Mouse (Mus musculus) embryo, embryonic 10 days (tissue): ENCODE results near the gene Akap8.
A peak's percentile ranks its signal among the peaks of the same experiment; 100 is the strongest.

Experiments used
- DNase-seq: peaks from one replicate; pipeline ENCODE4 v3.0.0-alpha.2; 2015; ENCODE audit warnings: low spot score

Akap8 gene

DNA sequence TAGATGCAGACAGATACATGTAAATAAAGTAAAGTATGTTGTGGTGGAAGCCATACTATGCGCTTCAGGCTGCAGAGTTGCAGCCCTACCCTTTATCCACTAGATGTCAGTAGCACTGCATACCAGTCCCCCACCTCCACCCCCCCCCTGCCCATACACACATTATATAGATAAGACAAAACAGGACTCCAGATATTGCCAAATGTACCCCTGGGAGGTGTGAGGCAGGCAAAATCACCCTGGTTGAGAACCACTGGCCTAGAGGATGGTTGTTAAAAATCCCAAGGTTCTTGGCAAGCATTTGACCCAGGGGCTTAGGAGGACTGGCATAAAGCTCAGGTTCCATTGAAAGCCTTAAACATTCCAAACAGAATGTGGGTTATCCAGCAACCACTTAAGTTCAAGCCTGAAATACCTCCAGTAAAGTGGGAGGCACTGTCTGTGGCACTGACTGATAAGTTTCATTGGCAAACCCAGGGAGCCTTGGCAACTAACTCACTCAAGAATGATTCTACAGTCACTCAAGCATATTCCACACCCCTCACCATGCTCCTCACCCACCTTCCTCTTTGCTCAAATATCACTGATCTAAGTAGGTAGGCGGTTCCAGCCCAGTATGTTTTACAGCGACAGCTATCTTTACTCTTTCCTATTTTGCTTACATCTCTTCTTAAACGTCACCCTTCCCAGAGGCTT is 28.1 kb upstream of the Akap8 start:
- peak; percentile 45 for DNase-seq

DNA sequence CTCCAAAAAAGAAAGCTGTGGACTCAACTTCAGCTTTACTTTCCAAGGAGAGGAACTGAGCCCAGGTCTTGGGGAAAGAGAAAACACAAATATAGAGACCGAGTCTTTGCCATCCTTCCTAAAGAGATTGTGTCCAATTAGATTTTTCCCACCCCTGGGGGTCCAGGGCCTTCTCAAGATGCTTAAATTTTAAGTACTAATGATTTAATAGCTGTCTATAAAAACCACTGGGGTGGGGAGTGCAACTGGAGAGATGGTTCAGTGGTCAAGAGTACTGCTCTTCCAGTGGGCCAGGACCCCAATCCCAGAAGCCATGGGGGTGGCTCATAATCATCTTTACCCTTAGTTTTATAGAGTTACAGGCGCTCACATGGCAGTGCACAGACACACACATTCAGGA is 27.4 kb upstream of the Akap8 start:
- DNase-seq: no peak

DNA sequence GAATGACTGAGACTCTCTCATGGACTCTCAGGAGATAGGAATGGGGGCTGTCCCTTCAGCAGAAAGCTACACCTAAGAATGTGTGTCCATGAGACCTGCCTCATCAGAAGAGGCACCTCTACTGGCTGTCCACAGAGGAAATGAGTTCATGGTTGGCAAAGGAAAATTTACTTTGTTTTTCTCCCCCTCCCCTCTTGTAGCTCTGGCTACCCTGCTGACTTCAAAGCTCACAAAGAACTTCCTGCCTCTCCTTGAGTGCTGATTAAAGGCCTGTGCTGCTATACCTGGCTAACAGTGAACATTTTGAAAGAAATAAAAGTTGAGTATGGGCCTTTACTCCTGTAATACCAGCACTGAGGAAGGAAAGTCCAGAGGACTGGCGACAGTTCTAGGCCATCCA is 20.1 kb upstream of the Akap8 start:
- DNase-seq: no peak

DNA sequence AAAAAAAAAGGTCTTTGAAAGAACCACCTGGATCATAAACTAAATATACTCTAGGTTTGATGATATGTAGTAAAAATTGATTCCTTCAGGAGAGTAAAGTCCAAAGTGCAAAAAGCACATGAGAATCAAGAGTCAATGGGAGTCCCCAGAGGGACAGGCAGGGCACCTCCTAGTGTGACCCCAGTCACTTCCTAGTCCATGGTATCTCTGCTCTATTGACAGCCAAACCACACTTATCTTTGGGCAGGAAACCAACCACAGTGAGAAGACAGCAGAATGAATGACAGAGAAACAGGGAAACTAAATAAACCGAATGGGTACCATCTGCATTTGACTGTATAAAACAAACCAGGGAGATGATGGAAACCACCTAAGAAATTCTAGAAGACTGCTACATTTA is 19.1 kb upstream of the Akap8 start:
- no peak for DNase-seq

DNA sequence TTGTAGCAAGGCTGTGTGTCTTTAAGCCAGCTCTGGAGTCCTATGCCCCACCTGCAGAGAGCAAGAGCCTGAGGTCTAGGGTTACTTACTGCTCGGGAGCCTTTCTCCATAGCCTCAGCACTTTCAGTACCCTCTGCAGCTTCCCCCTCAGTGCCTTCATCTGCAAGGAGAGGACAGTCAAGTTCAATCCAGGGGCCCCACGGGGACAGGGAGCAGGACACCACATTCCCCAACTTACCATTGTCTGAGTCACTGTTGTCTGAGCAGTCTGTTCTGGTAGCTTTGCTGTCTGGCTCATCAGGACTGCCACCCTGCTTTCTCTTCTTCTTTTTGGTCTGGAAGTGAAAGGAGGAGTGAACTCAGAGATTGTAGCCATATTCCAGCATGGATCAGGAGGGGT is 14.8 kb upstream of the Akap8 start:
- no peak for DNase-seq

DNA sequence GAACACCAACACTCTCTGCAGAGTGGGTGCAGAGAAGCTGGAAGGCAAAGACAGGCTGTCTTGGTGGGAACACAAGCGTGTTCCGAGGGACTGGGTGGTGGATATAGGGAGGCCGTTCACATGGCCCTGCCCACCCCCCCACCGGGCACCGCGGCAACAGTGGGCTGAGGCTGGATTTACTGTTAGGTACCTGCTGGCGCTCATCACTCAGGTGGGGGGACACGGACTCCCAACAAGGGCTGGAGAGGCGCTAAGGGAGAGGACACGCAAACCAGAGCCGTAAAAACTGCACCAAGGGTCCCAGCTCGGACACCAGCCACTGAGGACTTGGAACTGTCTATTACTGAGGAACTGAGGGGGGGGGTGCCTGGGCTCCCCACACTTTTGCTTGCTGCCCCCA is 13.9 kb upstream of the Akap8 start:
- DNase-seq: no peak

DNA sequence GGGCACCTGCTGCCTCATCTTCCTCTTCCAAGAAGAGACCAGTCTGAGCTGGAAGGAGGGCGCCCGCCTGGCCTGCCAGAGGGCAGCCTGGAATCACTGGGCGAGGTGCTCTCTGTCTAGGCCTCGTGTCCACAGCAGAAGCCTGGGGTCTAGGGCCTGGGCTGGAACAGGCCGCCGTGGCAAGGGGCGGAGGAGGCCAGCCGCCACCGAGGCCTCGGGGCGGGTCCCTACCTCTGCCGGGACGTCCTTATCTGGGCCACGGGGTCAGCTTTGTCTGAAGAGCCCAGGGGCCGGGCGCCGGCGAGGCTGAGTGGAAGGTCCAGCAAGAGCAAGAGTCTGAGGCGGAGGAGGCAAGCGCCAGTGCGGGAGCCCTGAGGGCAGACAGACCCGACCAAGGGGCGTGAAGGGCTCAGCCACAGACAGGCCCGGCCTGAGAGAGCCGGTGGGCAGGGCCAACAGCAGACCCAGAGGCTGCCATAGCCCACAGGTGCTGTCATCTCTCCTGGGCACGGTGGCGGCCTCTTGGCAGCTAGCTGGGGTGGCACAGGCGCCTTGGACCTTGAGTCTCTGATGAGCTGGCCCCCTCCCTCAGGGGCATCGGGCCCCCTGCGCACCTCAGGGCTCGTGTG is 12.8 kb upstream of the Akap8 start:
- no peak for DNase-seq

DNA sequence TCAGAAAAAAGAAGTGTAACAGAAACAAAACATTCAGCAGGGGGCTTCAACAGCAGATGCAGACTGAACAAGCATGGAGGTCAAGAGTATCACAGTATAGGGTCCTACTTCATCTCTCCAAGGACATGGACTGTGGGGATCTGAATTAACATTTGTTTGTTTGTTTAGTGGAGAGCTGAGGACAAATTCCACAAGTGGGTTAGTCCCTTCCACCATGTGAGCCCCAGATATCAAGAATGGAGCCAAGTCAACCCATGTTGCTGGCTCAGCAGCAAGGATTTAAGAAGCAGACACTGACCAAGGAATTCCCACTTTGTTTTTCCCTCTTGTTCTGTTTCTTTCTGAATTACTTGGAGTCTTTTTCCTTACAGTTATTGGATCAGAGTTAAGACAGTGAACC is 6.5 kb upstream of the Akap8 start:
- DNase-seq: no peak

DNA sequence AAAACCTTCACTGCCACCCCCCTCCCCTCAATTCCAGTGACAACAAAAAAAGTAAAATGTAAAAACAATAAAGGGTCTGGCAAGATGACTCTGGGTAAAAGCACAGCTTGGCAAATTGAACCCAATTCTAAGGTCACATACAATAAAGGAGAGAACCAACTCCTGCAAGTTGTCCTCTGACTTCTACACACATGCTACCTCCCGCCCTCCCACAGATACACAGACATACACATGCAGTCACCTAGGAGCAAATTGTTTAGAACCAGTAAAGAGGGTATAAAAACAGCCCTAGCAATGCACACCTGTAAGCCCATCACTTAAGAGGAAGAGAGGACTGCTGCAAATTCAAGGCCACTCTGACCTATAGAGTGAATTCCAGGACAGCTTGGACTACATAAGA is 1.8 kb upstream of the Akap8 start:
- DNase-seq: no peak

DNA sequence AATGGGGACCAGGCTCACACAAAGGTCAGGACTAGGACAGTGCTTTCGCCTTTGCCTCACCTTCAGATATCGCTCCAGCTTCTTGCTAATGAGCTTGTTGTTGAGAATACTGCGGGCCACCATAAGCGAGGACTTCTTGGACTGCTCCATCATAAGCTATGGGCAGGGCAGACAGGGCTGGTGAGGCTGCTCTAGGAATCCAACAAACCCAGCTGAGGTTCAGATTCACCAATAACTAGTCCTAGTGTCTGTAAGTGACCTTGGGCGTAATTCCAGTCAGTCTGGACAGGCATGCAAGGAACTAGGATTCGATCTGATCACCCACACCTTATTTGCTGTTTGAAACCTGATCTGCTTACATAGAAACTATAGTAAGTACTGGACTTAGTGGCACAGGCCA is 798 bp upstream of the Akap8 start:
- DNase-seq: no peak

DNA sequence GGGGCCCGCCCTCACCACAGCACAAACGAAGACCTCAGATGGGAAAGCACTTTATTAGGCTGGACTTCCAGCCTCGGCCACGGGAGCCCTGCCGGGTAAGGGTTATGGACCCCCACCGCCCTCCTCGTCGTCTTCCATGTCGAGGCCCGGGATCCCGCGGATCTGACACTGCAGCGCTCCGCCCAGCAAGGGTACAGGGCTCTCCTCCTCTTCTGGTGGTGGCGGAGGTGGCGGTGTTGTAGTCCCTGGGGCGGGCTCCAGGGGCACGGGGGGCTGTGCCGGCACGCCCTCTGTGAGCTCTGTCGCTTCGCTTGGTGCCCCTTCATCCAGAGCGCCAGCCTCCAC is 324 bp upstream of the Akap8 start:
- DNase-seq: no peak

DNA sequence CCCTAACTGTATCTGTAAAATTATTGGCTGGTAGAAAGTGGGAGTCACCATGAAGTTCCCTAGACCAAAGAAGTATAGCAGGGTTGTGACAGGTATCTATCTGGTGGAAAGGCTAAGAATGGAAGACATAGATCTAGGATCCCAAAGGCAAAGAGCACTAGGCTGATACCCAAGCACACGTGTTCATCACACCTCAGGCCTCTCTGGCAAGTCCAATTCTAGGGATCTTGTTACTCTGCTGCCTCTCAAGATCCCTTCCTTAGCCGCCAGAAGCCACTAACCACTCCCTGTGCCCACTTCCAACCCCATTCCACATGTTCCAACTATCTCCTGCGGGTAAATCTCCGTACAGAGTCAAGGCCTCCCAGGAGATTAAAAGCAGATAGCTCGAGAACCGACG is 1.1 kb downstream of the Akap8 start:
- peak; percentile 15 for DNase-seq

DNA sequence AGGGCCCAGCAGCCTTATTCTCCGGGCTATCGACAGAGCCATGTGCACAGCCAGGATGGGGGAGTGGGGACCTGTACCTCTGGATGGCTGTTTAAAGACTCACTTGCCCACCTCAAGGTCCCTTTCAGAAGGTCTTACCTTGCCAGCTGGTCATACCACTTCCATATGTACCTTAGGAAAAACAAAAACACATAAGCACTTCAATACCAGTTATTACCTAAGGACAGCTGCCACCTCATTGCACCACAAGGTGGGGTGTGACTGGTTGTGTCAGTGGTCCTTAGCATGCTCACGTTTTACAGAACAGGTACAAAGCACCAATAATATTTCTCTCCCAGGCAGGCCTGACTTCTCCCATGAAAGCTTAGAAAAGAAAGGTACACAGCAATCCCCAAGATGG is 3.3 kb downstream of the Akap8 start:
- DNase-seq: no peak

DNA sequence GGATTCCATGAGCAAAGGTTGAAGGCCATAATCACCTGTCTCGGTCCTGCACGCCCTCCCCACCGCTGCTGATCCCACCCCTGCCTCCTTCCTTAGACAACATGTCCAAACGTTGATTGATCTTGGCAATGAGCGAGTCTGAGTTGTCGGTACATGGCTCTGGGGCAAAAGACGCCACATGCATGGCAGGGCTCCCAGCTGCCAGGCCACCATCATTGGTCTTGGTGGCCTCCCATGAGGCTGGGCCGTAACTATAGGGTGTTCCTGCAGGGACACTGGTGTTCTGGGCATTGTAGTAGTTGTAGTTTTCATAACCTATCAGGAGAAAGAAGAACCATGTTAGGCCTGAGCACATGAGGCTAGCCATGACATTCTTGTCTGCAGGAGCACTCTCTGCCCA is 4.0 kb downstream of the Akap8 start:
- no peak for DNase-seq

DNA sequence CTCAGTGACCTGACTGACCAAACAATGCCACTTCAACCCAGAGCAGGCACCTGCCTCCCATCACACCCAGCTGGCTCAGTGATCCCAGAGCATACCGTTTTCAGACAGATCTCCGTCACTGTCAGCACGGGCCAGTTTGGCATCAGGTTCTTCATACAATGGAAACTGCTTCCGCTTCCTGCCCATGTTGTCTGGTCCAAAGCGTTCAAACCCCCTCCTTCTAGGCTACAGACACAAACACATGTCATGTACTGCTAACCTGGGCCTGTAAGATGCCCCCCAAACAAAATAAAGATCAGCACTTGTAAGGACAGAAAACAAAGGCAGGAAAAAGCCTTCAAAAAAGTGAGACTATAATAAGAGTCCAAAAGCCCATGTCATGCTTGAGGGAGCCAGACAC is 5.5 kb downstream of the Akap8 start:
- no peak for DNase-seq

DNA sequence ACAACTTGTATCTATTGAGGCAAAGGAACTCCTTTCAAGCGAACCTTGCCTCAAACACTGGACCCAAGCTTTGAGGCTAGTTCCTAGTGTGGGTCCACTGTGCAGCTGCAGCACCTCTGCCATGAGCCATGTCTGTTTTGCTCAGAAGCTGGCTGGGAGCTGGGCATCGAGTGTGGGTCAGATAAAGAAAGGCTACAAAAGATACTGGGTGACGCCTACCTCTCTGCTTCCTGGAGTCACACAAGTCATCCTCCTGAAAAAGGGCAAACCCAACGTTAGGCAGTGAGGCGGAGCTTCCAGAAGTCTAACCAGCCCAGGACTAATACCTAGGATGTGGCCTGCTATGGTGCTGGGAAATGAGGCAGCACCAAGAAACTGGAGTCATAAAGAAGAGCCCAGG is 7.1 kb downstream of the Akap8 start:
- DNase-seq: no peak

DNA sequence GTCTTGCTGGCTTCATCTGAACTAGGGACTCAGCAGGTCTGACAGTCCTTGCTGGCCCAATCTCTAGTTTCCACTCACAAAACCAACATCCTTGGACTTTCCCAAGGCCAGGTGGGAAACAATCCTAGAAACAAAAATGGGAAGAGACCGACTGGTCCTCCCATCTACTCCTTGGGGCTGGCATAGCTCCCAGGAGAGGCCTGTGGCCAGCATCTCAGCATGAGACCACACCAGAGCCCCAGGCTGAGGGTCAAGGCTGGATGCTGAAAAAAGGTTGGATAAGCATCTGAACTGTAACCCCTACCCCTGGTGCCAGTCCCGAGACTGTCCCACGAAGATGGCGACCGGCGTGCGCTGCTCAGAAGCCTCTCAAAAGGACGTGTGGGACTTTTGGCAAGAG is 8.2 kb downstream of the Akap8 start:
- DNase-seq: no peak

DNA sequence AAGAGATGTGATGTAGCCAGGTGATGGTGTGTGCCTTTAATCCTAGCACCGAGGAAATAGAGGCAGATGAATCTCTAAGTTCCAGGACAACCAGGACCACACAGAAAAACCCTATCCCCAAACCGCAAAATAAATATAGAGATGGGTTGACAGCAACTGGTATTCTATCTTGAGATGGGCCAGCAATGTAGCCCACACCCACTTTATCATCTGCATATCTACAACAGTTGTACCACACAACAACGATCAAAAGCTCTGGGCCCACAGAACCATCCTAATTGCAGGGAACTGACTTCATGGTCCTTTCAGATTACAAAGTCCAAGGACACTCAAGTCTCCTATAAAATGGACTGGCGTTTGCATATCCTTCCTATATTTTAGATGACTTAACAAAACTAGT is 13.1 kb downstream of the Akap8 start:
- DNase-seq: no peak

DNA sequence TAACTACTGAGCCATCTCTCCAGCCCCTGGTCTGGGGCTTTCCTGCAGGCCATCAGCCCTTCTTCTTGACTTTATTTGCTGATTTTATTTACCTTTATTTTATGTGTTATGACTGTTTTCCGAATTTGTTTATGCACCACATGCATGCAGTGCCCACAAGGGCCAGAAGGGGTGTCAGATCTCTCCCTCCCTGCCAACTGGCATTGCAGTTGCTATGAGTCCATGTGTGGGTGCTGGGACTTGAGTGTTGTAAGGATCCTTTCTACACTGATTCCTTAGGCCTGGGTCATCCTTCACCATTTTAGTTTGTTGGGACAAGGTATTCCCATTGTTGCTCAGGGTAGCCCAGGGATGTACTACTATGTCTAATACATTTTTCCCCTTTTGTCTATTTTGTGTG is 22.9 kb downstream of the Akap8 start:
- no peak for DNase-seq

DNA sequence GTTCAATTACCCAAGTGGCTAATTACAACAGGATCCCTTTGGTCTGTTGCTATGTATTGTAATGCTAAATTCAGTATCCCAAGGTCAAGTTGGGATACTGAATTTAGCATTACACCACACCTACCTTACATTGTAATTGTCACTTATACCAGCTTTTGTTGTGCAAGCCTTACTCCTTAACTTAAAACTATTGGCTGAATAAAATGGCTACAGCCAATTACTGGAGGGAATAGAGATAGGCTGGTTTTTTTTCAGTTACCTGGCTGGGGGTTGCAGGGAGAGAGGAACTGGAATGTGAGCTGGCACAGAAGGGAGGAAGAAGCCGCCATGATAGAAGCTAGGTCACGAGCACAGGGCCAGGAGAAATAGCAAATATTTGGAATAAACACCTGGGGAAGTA is 25.1 kb downstream of the Akap8 start:
- DNase-seq: no peak

DNA sequence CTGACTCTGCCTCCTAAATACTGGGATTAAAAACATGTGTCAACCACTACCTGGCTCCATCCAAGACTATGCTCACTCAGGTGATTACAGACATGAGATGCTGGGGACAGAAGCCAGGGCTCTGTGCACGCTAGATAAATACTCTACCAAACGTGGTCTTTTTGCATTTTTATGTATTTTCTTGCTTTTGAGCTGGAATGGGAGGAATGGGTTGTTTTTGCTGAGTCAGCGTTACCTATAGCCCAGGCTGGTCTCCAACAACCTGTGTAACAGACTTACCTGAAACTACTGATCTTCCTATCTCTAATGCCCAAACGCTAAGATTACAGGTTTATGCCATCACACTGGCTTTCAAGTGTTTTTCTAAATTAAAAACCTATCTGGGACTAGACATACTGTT is 25.9 kb downstream of the Akap8 start:
- no peak for DNase-seq

DNA sequence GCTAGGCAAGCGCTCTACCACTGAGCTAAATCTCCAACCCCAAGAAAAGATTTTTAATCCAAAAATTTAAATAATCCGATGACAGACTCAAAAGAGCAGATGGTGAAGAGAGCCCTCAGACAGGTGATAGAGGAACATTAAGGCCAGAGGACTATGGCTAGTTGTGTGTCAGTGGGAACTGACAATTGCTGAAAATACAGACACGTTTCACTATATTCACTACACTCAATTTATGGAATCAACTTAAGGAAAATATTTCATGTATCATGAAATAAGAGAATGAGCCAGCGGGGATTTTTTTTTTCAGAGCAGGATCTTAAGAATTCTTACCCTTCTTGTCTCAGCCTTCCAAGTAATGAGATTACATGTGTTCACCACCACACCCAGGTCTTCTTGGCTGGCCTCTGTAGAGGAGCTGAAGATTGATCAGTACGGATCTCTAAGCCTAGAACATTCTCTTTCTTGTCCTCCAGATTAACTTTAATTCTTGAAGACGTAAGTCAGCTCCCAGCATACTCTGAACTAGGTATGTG is 35.8 kb downstream of the Akap8 start:
- DNase-seq: no peak

DNA sequence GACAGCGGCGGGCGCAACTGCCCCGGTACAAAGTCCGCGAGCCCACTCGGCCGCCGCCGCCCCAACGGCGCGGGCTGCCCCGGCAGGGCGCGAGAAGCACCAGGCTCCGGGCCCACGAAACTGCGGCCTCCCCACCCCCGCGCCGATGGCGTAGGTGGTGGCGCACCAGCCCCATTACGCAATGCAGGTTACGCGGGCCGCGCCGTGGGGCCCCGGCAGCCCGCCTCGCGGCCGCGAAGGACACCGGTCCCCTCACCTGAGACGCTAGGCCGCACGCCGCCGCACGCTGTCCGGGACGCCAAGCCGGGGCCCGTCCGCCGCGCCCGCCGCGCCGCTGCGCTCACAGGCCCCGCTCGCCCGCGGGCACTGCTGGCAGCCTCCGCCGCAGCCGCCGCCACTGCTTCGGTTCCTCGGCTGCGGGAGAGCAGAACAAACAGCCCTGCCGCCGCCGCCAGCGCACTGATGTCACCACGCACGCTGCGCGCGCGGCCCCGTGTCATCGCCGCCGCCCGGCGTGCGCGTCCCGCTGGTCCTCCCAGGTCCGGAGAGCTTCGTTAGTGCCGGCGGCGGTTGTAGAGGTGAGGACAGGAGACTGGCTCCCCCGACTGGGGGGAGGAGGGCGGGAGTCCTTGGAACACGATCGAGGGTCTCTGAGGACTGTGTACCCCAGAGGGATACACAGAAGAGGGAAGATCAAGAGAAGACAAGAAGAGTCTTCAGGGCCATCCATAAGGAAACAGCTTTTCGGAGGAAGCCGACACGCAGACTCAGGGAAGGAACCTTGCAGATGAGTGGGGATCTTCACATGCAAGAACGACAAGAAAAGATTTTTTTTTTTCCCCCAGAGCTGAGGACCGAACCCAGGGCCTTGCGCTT is 36.5 kb downstream of the Akap8 start, which contains the start of gene Brd4:
Brd4 (minus strand) TSS at position 461 of the 876 bp plus-strand sequence.
- DNase-seq: peak; percentile 97
